Mouse (Mus musculus) monocyte, adult 2 months (primary cell): ENCODE results near the gene Fmnl1.

ENCODE experiments used
- DNase-seq, 2 experiments: peaks; one replicate each; pipeline ENCODE4 v3.0.0; 2022; ENCODE audit warnings: low spot score in 2 of 2, low read depth in 1 of 2

Fmnl1 gene

GRCm38 (mm10) chr11:103181349-103181748 lies 10.4 kb downstream of the Fmnl1 start:
- DNase-seq: no peak

DNA sequence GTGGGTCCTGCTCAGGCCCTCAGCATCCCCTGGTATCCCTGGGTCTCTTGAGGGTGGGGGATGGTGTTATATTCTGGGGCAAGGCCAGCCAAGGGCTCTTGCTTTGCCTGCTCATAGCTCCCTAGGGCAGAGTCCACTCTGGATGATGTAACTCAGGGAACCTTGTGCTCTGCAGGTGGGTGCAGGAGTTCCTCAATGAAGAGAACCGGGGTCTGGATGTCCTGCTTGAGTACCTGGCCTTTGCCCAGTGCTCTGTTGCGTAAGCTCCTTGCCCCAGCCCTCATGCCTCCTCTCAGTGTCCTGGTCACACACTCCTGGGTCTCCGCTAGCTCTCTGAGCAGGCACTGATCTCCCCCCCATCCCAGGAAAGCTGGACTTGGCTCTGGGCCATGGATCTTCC lies 11.0 kb downstream of the Fmnl1 start:
- DNase-seq: no peak

DNA sequence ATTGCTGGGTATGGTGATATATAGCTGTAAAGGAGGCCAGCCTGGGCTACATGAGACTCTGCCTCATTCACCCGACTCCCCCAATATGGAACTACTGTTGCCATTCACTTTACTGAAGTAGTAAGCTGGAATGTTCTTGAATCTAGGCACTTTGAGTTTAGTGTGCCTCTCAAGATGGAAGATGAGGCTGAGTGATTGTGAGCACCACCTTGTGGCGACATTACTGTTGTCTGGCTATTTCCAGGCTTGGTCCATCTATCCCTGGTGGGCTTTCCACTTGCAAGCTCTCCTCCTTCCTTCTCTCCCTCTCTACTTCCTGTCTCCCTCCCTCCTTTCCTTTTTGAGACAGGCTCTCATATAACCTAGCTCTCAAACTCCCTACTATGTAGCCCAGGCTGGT lies 14.0 kb downstream of the Fmnl1 start:
- DNase-seq: peak in 1 of 2 experiments; percentile 41

- no peak for DNase-seq
Observed at GRCm38 (mm10) chr11:103192230-103192955, 21.5 kb downstream of the Fmnl1 start.

DNA sequence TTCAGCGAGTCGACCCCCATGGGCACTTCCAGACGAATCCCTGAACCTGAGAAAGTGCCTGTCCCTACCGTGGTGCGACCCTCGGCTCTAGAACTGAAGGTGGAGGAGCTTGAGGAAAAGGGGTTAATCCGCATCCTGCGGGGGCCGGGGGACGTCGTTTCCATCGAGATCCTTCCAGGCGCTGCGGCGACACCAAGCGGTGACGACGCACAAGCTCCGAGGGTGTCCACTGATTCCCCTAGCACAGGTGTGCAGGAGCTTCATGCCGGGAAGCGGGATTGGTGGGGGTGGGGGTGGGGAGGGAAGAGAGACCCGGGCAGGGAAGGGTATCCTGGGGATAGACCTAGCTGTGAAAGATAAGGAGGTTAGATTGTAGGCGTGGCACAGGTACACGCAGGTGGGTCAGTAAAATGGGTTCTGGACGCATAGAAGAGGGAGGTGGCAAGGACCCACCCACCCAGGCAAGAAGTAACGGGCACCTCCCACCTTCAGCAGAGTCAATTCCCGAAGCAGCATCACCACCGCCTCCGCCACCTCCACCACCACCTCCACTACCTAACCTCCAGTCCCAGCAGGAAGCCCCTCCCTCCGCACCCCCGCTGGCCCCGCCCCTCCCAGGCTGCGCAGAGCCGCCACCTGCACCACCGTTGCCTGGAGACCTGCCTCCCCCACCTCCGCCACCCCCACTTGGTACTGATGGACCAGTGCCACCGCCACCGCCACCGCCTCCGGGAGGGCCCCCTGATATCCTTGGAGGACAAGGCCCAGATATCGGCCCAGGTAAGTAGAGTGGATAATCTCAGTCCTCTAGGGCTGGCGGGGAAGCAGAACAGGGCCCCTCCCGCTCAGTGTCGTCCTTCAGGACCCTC lies 22.3 kb downstream of the Fmnl1 start:
- DNase-seq: no peak

DNA sequence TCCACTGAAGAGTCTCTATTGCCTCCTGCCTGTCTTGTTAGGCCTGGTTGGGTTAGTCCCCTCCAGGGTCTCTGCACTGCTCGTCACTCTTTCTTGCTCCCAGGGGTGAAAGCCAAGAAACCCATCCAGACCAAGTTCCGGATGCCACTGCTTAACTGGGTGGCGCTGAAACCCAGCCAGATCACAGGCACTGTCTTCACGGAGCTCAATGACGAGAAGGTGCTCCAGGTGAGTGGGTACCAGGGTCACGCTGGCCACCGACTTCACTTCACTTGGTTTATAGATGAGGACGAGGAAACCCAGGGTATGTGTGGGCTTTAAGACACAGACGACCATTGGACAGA lies 22.9 kb downstream of the Fmnl1 start:
- DNase-seq: no peak

GRCm38 (mm10) chr11:103195236-103195635 lies 24.3 kb downstream of the Fmnl1 start:
- no peak for DNase-seq

DNA sequence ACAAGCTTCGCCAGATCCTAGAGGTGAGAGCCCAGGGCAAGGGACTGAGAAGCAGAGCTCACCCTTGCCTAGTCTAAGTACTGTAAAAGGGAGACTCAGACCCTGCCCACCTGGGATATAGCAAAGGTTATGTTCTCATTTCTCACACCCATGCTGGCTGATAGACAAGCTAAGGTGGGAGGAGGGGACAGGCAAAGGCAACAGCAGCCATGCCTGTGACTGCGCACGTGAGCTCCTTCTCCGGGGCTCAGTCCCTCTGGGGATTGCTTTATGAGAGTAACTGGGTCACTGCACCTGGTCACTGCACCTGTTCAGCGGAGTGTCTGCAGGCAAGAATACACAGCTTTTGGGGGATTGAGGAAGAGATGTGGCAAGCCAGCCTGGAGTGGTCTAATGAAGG lies 24.7 kb downstream of the Fmnl1 start:
- DNase-seq: no peak

- DNase-seq: no peak
Observed at GRCm38 (mm10) chr11:103197340-103197739, 26.4 kb downstream of the Fmnl1 start.

GRCm38 (mm10) chr11:103198339-103198738 lies 27.4 kb downstream of the Fmnl1 start:
- no peak for DNase-seq

GRCm38 (mm10) chr11:103198911-103199803 lies 28.2 kb downstream of the Fmnl1 start:
- no peak for DNase-seq

DNA sequence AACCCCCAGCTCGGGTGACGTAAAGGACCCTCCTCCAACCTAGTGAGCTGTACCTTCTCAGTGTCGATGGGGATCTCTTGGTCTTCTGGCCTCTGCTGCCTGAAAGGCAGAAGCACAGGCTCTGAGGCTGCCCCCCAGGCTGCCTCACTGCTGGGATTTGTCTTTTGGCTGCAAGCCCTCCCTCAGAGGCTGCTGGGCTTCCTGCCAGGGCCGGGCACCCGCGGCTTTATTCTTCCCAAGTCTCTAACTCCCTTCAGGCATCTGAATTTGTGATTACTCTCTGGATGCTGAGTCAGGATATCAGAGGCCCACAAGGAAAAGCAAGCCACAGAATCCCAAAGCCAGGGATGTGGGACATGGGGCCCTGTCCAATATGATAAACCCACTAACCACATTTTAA lies 30.8 kb downstream of the Fmnl1 start:
- DNase-seq: no peak

GRCm38 (mm10) chr11:103202376-103202775 lies 31.5 kb downstream of the Fmnl1 start:
- no peak for DNase-seq

DNA sequence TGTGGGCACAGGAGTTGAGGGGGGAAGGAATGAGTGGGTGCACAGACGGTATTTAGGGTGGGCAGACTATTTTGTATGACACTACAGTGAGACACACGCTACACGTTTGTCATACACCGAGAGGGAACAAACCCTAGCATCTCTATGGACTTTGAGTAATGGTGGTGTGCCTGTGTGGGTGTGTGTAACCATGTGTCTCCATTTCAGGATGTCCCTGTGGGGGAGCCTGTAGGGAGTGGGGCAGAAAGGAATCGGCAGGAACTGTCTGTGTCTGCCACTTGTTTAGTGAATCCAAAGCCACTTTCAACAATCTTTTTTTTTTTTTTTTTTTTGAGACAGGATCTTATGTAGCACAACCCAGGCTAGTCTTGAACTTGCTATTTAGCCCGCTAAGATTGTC lies 35.3 kb downstream of the Fmnl1 start:
- no peak for DNase-seq

DNA sequence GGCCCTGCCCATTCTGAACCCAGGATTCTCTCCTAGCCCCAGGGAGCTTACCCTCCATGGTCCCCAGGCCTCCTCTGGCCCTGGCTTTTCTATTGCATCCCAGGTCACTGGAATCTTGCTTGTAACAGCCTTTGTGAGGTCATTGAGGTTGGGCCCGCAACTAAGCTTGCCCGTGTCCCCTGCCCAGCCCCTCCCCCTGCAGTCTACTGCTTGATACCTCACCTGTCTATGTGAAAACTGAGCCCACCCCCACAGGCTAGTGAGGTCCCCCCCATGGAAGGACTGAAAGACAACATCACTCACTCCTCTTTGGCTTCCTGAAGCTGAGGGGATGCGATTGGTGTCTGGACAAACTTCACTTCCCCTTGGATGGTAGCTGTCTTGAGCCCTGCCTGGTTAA lies 37.6 kb downstream of the Fmnl1 start, which contains the start of gene 1700023F06Rik:
TSS of gene 1700023F06Rik (minus strand) at position 101 of the 400 bp plus-strand sequence.
- DNase-seq: no peak

- DNase-seq: no peak
Observed at GRCm38 (mm10) chr11:103210291-103210690, 39.4 kb downstream of the Fmnl1 start.

- DNase-seq: no peak
Observed at GRCm38 (mm10) chr11:103213712-103214111, 42.8 kb downstream of the Fmnl1 start.

GRCm38 (mm10) chr11:103215355-103215754 lies 44.4 kb downstream of the Fmnl1 start:
- DNase-seq: no peak

- no peak for DNase-seq
Observed at GRCm38 (mm10) chr11:103217790-103218516, 47.0 kb downstream of the Fmnl1 start, which contains the start of gene Spata32. Spata32 (minus strand) TSS chr11:103218432.

GRCm38 (mm10) chr11:103218517-103218901 lies 47.6 kb downstream of the Fmnl1 start:
- DNase-seq: no peak

- no peak for DNase-seq
Observed at GRCm38 (mm10) chr11:103219259-103219658, 48.4 kb downstream of the Fmnl1 start.
